Mouse (Mus musculus) ES-Bruce4 (cell line): Measurements from ENCODE around the gene Dstyk. TPM values are rescaled to one million over a fixed set of nuclear protein-coding genes. Genes with fewer than 3 reads are reported as not detected.
A peak's percentile ranks its signal among the peaks of the same experiment; 100 is the strongest.

Source experiments
- H3K27ac ChIP-seq: 2 replicates; pipeline ENCODE4 v1.5.1; 2012; ENCODE audit warnings: low read length, inconsistent platforms; ENCODE audit not compliant: insufficient read depth
- H3K27me3 ChIP-seq: 2 replicates; pipeline ENCODE4 v1.6.1; 2012; ENCODE audit warnings: mild to moderate bottlenecking, low read length, inconsistent platforms; ENCODE audit not compliant: control insufficient read depth, poor library complexity, insufficient read depth, severe bottlenecking
- H3K36me3 ChIP-seq: 2 replicates; pipeline ENCODE4 v1.6.1; 2012; ENCODE audit warnings: inconsistent platforms, mild to moderate bottlenecking, low read length, moderate library complexity; ENCODE audit not compliant: control insufficient read depth, poor library complexity, insufficient read depth, severe bottlenecking
- H3K4me1 ChIP-seq: one replicate; pipeline ENCODE4 v1.8.1; 2011; ENCODE audit warnings: low read length; ENCODE audit not compliant: control insufficient read depth, insufficient read depth
- H3K4me3 ChIP-seq: 2 replicates; pipeline ENCODE4 v1.5.1; 2011; ENCODE audit warnings: low read depth, mild to moderate bottlenecking, low read length
- H3K9ac ChIP-seq: 2 replicates; pipeline ENCODE4 v1.6.1; 2012; ENCODE audit warnings: low read depth, mild to moderate bottlenecking, inconsistent platforms; ENCODE audit not compliant: poor library complexity, severe bottlenecking
- H3K9me3 ChIP-seq: replicated peaks from 2 replicates; pipeline ENCODE4 v1.6.1; 2012; ENCODE audit warnings: mild to moderate bottlenecking, low read length, inconsistent platforms; ENCODE audit not compliant: control insufficient read depth, poor library complexity, insufficient read depth, severe bottlenecking
- CTCF ChIP-seq: IDR thresholded peaks from one replicate; pipeline ENCODE4 v1.8.1; 2011; ENCODE audit warnings: low read depth, low read length
- EP300 ChIP-seq: IDR thresholded peaks from 2 replicates; pipeline ENCODE4 v1.6.1; 2011; ENCODE audit warnings: low read depth, low read length; ENCODE audit not compliant: insufficient read depth
- POLR2A ChIP-seq: IDR thresholded peaks from one replicate; pipeline ENCODE4 v1.8.1; 2011; ENCODE audit warnings: low read length; ENCODE audit not compliant: insufficient read depth
- polyA plus RNA-seq: library from polyadenylated mRNA; stranded (reverse); fragments of >200 nt; gene quantifications from 2 replicates; pipeline ENCODE4 v1.2.4, GENCODE M21; 2011; ENCODE audit warnings: low read depth; ENCODE audit not compliant: missing spikeins, insufficient read depth, insufficient read length

Dstyk gene
- polyA plus RNA-seq, 1 experiment = 19.9 TPM

DNA sequence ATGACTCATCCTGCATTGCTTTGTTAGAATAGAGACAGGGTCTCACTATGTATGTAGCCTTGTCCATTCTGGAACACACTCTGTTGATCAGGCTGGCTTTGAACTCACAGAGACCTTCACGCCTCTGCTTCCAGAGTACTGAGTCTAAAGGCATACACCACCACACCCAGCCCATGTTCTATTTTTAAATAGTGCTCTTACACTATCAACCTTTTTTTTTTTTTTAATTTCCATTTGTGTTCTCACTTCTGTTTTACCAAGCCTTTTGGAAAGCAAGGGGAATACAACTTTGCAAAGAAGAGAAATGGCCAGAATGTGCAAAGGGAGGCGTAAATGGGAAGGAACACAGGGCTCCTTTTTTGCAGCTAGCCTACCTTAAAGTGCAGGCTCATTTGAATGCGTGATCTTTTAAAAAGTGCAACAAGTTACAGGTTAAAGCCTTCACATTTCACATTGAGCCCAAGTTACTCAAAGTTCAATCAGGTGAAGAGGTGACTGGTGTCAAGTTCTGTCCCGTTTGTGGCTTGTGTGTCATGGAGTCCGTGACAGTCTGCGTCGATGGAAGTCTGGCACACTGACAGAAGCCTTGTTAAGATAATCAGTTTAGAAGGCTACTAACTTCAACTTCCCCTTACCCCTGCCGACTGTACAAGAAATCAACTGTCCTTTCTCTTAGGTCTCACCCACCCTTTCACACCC, 962 bp upstream of the Dstyk start:
- Histone ChIP-seq H3K36me3 (no peaks in the 10 kb centered on the region), H3K4me1 (no peaks in the 10 kb centered on the region), H3K27ac (no peak overlapping the region), H3K9ac (no peak overlapping the region), H3K4me3 (no peak overlapping the region), H3K9me3 (no peaks in the 10 kb centered on the region), H3K27me3 (no peaks in the 10 kb centered on the region)
- TF ChIP-seq CTCF (no peak), EP300 (no peak), POLR2A (no peak)

DNA sequence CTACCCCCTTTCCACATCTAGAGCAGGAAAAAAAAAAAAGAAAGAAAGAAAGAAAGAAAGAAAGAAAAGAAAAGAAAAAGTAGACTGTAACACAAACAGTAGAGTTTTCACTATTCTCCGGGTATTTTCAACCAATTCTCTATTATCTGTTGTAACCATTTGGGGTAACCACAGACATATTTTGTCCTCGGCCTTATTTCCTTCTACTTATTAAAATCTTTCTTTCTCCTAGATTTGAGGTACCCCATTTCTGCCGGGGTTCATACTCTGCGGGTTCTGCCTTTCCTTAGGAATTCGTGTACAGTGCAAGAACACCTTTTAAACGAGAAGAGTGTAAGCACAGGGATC, 438 bp upstream of the Dstyk start:
- Histone ChIP-seq H3K36me3 (no peaks in the 10 kb centered on the region), H3K9ac (no peak overlapping the region), H3K27ac (no peak overlapping the region), H3K27me3 (no peaks in the 10 kb centered on the region), H3K9me3 (no peaks in the 10 kb centered on the region), H3K4me1 (no peaks in the 10 kb centered on the region), H3K4me3 (peak overlapping the region; percentile 82; the same call in 1 of the 2 replicates)
- no peak for TF ChIP-seq CTCF

DNA sequence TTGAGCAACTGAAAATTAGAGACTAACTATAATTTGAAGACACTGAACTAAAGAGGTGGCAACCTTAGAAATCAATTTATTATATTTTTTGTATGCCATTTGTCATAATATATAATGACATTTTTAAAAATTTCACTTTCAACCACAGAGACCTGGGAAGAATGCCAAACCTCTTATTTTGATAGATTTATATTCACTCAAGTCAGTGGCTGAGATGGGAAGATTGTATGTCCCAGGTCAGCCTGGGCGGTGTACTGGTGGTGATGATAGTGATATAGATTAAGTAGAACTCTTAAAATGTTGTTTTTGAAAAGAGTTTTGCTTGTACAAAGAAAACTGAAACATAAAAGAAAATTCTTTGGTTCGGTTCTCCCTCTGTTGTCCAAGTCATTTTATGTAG, 2.9 kb downstream of the Dstyk start:
- Histone ChIP-seq H3K9me3 (no peaks in the 10 kb centered on the region), H3K4me3 (no peak overlapping the region), H3K4me1 (no peaks in the 10 kb centered on the region), H3K36me3 (no peaks in the 10 kb centered on the region), H3K27ac (no peak overlapping the region), H3K9ac (no peak overlapping the region), H3K27me3 (no peaks in the 10 kb centered on the region)
- TF ChIP-seq CTCF (no peak), POLR2A (no peak)

DNA sequence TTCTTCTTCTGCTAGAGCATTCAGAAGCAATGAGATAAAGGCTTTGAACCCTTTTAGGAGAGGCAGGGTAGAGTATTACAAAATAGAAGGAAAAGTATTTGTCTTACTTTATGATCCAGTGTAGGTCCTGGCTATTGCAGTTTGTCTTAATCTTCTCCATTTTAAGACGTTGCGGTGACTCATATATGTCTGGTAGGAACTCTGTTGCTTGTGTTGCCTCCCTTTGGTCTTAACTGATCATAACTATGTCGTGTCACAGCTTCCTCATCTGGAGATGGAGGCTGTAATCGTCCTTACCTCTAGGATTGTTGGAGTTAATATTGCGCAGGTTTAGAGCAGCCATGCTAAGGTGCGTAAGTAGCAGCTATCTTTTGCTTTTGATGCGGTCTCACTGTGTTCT, 3.3 kb downstream of the Dstyk start:
- Histone ChIP-seq H3K9me3 (no peaks in the 10 kb centered on the region), H3K27me3 (no peaks in the 10 kb centered on the region), H3K27ac (no peak overlapping the region), H3K4me1 (no peaks in the 10 kb centered on the region), H3K9ac (no peak overlapping the region), H3K36me3 (no peaks in the 10 kb centered on the region), H3K4me3 (no peak overlapping the region)
- TF ChIP-seq CTCF (no peak), EP300 (no peak), POLR2A (no peak)

DNA sequence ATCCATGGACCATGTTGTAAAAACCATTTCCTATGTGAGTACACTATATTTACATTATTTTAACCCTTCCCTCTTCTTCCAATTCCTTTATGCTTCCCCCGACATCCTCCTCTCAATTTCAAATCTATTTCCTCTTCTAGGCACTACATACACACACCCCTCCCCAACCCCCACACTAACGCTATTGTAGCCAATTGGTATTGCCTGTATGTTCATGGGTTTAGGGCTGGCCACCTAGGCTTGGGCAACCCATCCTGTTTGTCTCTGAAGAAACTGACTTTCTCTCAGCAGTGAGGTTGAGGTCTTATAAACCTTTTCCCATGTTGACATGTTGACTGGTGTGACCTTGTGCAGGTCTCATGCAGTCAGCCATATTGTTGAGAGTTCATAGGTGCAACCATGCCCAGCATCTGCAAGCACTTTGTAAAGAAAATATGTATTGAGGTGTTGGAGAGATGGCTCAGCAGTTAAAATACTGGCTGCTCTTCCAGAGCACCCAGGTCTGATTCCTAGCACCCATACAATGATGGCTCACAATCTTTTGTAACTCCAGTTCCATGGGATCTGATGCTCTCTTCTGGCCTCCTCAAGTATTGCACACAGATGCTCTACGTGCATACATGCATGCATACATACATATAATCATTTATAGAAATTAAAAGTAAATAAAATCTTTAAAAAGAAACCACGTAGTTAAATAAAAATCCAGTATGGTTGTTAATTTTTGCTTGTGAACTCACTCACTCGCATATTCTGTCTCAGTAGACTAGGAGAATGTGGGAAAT, 5.7 kb downstream of the Dstyk start:
- Histone ChIP-seq H3K9ac (no peak overlapping the region), H3K36me3 (no peaks in the 10 kb centered on the region), H3K9me3 (no peaks in the 10 kb centered on the region), H3K4me3 (no peak overlapping the region), H3K27ac (no peak overlapping the region), H3K27me3 (no peaks in the 10 kb centered on the region), H3K4me1 (no peaks in the 10 kb centered on the region)
- TF ChIP-seq EP300 = no peak
- no peak for TF ChIP-seq POLR2A
- no peak for TF ChIP-seq CTCF

DNA sequence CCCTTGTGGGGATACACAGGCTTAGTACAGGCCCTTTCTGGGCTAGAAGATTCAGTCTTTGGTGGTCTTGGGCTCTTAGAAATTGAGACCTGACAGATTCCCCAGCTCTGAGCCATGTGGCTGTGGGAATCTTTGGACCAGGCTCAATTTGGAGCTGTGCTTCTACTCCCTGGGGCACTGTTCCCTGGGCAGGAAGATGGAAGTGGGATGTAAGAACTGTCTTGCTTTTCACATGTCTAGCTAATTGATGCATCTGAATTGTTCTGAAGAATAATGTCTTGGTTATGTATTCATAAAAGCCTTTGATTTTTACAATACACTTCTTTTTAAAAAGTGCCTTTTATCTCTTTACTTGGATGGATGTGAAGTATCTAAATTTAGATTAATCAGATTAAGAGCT, 8.2 kb downstream of the Dstyk start:
- TF ChIP-seq POLR2A (no peak), CTCF (no peak), EP300 (no peak)
- Histone ChIP-seq H3K4me3 (no peak overlapping the region), H3K4me1 (no peaks in the 10 kb centered on the region), H3K36me3 (no peaks in the 10 kb centered on the region), H3K27ac (no peak overlapping the region), H3K27me3 (no peaks in the 10 kb centered on the region), H3K9ac (no peak overlapping the region), H3K9me3 (no peaks in the 10 kb centered on the region)
